Mouse (Mus musculus): Measurements from ENCODE around the gene Larp7. TPM values are rescaled to one million over a fixed set of nuclear protein-coding genes. Genes with fewer than 3 reads are reported as not detected.

Gene Larp7
- 40.5 to 52.7 TPM (median 41.8 TPM) in 4 replicates for total RNA-seq (2023; ENCODE audit: inconsistent age)

GRCm38 (mm10) chr3:127552973-127553719 lies at the start of gene Larp7, which contains the start of gene Zgrf1:
Gene Larp7 (minus strand): TSS chr3:127553349.
Gene Zgrf1 (plus strand): TSS chr3:127553489.

DNA sequence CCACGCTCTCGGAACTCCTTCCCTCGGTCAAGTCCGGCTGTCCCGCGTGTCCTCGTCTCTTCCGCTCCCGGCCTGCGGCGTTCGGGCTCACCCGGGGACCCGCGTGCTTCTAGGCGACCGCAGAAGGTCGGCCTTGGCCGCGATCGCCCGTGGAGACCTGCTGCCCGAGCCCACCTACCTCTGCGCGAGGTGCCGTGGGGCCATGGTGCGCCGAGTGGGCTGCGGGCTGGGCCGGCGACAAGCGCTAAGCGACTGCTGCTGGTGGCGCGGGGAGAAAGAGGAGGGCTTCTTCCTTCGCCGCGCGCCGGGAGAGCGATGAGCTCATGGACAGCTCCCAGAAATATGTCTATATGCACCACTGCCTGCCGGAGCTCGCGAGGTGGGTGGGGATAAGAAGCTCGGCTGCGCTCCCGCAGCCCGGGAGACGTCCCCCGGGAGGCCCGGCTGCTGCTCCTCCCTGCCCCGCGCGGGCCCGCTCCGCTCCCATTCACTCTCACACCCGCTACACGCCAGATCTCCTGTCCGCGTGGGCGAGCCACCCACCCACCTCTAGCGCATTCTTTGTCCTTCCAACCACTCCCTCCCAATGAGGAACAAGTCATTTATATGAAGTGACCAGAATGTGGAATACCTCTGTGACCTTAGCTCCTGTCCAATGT lies 54.3 kb downstream of the Larp7 start, which contains the start of gene Ank2:
Gene Ank2, minus strand, starts transcription at position 609 of the 659 bp plus-strand sequence.

Other genes starting within 250 kb of the Larp7 start
- gene Ank2, start 54.0 kb downstream of the Larp7 start, total RNA-seq (2023; ENCODE audit: inconsistent age), result 0.18 to 0.29 TPM in 2 of 4 replicates, not detected in the others
- gene Zgrf1, start 140 bp upstream of the Larp7 start, total RNA-seq (2023; ENCODE audit: inconsistent age), result 8.6 to 10.0 TPM (median 9.3 TPM) in 4 replicates
- not detected in 4 replicates for gene Neurog2, start 79.8 kb upstream of the Larp7 start, total RNA-seq (2023; ENCODE audit: inconsistent age)
- gene Alpk1, start 227.2 kb upstream of the Larp7 start, total RNA-seq (2023; ENCODE audit: inconsistent age), result 9.7 to 14.4 TPM (median 10.4 TPM) in 4 replicates
- gene Tifa, start 236.5 kb upstream of the Larp7 start, total RNA-seq (2023; ENCODE audit: inconsistent age), result 21.9 to 32.1 TPM (median 26.6 TPM) in 4 replicates